Mouse (Mus musculus) cortical plate, adult 2 months (tissue): ENCODE data around the gene Gpr171. TPM values are rescaled to one million over a fixed set of nuclear protein-coding genes. Genes with fewer than 3 reads are reported as not detected.

Source experiments
- H3K27ac ChIP-seq: fragments of 200-500 bp; 2 replicates; pipeline ENCODE4 v1.5.1; 2012; ENCODE audit warnings: low read length, control low read depth, inconsistent platforms; ENCODE audit not compliant: insufficient read depth
- H3K4me1 ChIP-seq: fragments of 200-500 bp; 2 replicates; pipeline ENCODE4 v1.6.1; 2011; ENCODE audit warnings: low read length; ENCODE audit not compliant: control insufficient read depth, insufficient read depth
- H3K4me3 ChIP-seq: fragments of 200-500 bp; 2 replicates; pipeline ENCODE4 v1.5.1; 2011; ENCODE audit warnings: mild to moderate bottlenecking, low read length, control low read depth; ENCODE audit not compliant: insufficient read depth
- CTCF ChIP-seq: fragments of 200-500 bp; IDR thresholded peaks from 2 replicates; pipeline ENCODE4 v1.5.1; 2011; ENCODE audit warnings: mild to moderate bottlenecking, control low read depth, low read length; ENCODE audit not compliant: insufficient read depth; ENCODE audit errors: extremely low read depth
- POLR2A ChIP-seq: fragments of 200-500 bp; IDR thresholded peaks from 2 replicates; pipeline ENCODE4 v1.6.1; 2011; ENCODE audit warnings: mild to moderate bottlenecking, low read length, control low read depth; ENCODE audit not compliant: insufficient read depth; ENCODE audit errors: extremely low read depth
- polyA plus RNA-seq: library from polyadenylated mRNA; depleted of rRNA; stranded (reverse); fragments of >200 nt; gene quantifications from 2 replicates; pipeline ENCODE4 v1.2.3, GENCODE M21; 2012

The Gpr171 gene
- polyA plus RNA-seq, 1 experiment: not detected

- H3K27ac ChIP-seq: no peak overlapping the region
- TF ChIP-seq POLR2A (no peak), CTCF (no peak)
Measured at GRCm38 (mm10) chr3:59135911-59136653, 34.5 kb upstream of the Gpr171 start.

GRCm38 (mm10) chr3:59133189-59133588, 31.6 kb upstream of the Gpr171 start:
- Histone ChIP-seq H3K4me3 (no peak overlapping the region), H3K4me1 (no peaks in the 10 kb centered on the region), H3K27ac (no peak overlapping the region)
- TF ChIP-seq POLR2A (no peak), CTCF (no peak)

More at GRCm38 (mm10) chr3:59135911-59136653, 34.5 kb upstream of the Gpr171 start:
- H3K4me1 ChIP-seq: no peaks in the 10 kb centered on the region
- no peak overlapping the region for H3K4me3 ChIP-seq

- no peaks in the 10 kb centered on the region for H3K4me1 ChIP-seq
- no peak for TF ChIP-seq POLR2A
- TF ChIP-seq CTCF: no peak
- H3K27ac ChIP-seq: no peak overlapping the region
- H3K4me3 ChIP-seq: no peak overlapping the region
Measured at GRCm38 (mm10) chr3:59131966-59132365, 30.3 kb upstream of the Gpr171 start.

- Histone ChIP-seq H3K4me1 (no peaks in the 10 kb centered on the region), H3K4me3 (no peak overlapping the region), H3K27ac (no peak overlapping the region)
- TF ChIP-seq POLR2A (no peak), CTCF (no peak)
Measured at GRCm38 (mm10) chr3:59131081-59131480, 29.5 kb upstream of the Gpr171 start.

- Histone ChIP-seq H3K4me3 (0 out of 2 replicates have a peak overlapping the region, but pooled peaks have one; percentile 18), H3K27ac (no peak overlapping the region), H3K4me1 (no peaks in the 10 kb centered on the region)
- no peak for TF ChIP-seq CTCF
- no peak for TF ChIP-seq POLR2A
Measured at GRCm38 (mm10) chr3:59130431-59130830, 28.8 kb upstream of the Gpr171 start.

- H3K4me1 ChIP-seq: no peaks in the 10 kb centered on the region
- H3K27ac ChIP-seq: no peak overlapping the region
- TF ChIP-seq POLR2A (no peak), CTCF (no peak)
- H3K4me3 ChIP-seq: no peak overlapping the region
Measured at GRCm38 (mm10) chr3:59129547-59129946, 27.9 kb upstream of the Gpr171 start.

- no peak overlapping the region for H3K4me3 ChIP-seq
- no peak for TF ChIP-seq CTCF
- TF ChIP-seq POLR2A: no peak
Measured at GRCm38 (mm10) chr3:59128681-59129080, 27.1 kb upstream of the Gpr171 start.

GRCm38 (mm10) chr3:59125783-59126555, 24.3 kb upstream of the Gpr171 start:
- Histone ChIP-seq H3K27ac (no peak overlapping the region), H3K4me3 (no peak overlapping the region), H3K4me1 (no peaks in the 10 kb centered on the region)
- TF ChIP-seq POLR2A (no peak), CTCF (no peak)

More at GRCm38 (mm10) chr3:59128681-59129080, 27.1 kb upstream of the Gpr171 start:
- Histone ChIP-seq H3K27ac (no peak overlapping the region), H3K4me1 (no peaks in the 10 kb centered on the region)

GRCm38 (mm10) chr3:59125022-59125421, 23.4 kb upstream of the Gpr171 start:
- Histone ChIP-seq H3K4me3 (no peak overlapping the region), H3K4me1 (no peaks in the 10 kb centered on the region), H3K27ac (no peak overlapping the region)
- no peak for TF ChIP-seq POLR2A
- TF ChIP-seq CTCF: no peak
